Mouse (Mus musculus) neutrophil, adult 83 days (primary cell): ENCODE data around the gene Ftl1. TPM values are rescaled to one million over a fixed set of nuclear protein-coding genes. Genes with fewer than 3 reads are reported as not detected.

Experiments used
- total RNA-seq, 2 experiments: library from RNA; stranded (reverse); gene quantifications; one replicate each; pipeline ENCODE4 v1.2.4; 2023

Ftl1 gene
- 1,000 to 10,000 TPM; 1,390 to 1,483 TPM for total RNA-seq

DNA sequence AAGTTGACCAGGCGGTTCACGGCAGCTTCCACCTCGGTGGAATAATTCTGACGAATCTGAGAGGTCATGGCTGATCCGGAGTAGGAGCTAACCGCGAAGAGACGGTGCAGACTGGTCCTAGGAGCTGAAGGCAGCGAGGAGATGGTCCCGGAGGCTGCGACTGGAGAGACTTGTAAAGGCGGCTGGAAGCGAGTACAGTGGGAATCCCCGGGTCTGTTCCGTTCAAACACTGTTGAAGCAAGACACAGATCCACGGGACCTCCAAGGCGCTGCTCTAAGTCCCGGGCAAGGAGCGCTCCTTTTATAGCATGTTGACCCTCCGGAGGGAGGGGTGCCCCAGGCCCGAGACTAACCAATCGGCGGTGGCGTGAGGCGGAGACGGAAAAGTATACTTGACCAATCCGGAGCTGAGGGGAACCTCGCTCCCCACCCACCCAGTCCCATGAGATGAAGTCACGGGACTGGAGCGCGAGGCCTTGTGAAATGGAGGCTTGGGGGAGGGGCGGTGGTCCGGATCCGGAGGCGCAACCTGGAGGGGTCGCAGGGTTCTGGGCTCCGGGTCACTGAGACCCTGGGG is at the start of gene Ftl1:
Ftl1 (minus strand) TSS at position 321 of the 577 bp plus-strand sequence.

DNA sequence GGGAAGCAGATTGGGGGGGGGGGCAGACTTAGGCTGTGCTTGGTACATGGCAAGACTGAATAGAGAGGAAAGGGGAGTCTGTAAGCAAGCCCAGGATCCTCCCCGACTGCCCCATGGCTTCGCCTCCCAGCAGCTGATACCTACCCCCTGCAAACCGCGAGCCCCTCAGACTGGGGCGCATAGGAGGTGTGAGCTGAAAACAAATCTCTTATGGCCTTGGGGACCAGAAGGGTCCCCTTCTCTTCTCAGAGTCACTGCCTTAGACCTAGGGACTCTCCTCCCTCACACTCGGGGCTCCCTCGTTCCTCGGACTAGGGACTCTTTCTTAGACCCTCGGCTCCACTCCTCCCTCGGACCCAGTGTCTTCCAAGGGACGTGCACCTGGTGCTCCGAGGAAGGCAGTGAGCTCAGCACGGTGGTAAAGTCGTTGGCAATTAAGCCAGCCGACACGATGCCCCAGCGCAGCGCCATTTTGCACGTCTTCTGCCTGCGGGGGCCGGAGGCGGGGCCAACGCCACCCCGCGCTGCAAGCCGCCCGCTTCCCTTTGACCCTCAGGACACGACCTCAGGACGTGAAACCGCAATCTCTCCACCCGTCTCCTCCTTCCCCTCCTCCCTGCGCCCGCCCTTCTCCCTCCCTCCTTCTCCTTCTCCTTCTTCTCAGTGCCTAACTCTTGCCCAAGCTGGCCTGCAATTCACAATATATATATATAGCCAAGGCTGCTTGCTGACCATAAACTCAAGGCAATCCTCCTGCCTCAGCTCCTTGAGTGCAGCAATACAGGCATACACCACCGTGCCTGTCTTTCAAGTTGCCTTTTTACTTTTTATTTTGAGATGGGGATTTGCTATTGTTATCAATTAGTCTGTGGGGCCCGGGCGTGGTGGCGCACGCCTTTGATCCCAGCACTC is 28.9 kb upstream of the Ftl1 start, which contains the start of gene Dhdh:
Dhdh (minus strand) TSS at position 513 of the 912 bp plus-strand sequence.

DNA sequence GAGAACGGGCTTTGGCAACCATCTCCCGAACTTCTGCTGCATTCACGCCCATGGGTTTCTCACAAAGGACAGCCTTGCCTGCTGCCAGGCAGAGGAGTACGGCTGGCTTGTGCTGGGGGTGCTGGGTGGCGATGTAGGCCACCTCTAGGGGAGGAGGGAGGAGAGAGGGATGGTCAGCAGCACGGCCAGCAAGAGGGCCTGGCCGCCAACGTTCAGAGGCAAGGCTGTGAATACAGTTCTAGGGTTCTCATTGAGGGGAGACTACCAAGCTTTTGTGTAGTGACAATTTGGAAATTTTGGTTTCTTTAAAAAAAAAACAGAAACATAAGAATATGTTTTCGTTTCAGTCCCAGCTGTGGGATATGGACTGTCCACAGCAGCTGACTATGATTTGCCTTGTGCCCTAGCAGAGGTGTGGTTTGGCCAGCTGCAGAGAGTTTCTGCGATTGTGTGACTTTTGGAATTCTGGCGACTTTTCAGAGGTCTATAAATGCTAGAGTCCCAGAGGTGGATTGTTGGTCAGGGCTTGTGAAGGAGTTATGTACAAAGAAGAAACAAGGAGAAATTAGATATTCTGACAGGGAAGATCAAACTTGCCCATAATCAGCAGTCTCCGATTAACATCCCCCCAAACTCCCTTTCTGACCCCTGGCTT is 27.2 kb upstream of the Ftl1 start, which contains the start of gene Gm45808:
Gm45808 (minus strand) TSS at position 51 of the 655 bp plus-strand sequence.

DNA sequence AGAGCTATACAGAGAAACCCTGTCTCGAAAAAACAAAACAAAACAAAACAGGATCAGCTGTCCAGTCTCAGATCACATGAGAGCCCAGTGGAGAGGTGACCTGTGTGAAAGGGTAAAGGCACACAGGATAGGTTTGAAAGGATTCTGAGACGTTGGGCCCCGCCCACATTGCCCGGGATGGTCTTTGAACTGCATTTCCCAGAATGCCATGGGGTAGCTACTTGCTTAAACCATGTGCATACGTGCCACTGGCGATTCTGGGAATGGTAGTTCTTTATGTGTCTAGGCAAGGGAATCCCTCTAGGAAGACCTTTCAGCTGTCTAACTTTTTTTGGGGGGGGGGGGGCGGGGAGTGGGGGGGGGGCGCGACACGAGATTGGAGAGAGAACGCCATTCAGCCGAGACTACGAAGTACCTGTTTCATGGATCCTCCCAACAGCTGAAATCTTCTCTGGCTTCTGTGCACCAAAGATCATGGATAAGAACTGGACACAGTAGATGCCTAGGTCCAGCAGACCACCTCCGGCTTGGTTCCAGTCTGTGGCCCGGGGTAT is 21.8 kb upstream of the Ftl1 start, which contains the start of gene Tulp2:
Tulp2 (plus strand) TSS at position 504 of the 554 bp plus-strand sequence.

DNA sequence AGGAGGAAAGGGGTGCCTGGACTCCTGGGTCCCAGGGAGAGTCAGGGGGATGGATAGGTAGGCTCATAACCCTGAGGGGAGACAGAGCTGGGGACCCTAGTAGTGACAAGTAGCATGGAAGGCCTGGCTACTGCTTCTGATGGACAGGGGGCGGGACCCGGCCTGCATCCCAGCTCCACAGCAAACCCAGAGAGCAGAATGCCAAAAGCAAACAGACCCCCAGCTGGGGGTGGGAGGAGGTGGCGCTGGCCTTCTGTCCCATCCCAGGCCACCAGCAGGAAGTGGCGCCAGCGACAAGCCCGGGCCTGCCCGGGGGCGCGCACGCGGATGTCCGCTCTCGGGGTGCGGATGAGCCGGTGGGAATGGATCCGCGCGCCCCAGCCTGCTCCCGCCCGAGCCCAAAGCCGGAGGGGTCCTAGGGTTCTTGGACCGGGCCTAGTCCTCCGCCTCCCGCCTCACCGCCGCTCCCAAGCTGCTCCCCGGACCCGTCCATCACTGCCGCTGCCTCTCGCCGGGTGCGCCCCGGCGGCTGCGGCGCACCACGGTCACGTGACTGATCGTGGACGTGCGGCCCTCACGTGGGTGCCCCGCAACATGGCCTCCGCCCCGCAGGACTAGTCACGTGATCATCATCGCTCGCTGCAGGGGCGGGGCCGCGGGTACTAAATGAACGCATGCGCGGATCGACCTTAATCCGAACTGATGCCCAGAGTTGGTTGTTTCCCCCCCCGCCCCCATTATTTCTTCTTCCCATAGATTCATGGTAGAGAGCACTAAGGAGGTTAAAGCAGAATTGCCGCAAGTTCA is 6.8 kb upstream of the Ftl1 start, which contains the start of gene Bax:
Bax (minus strand) TSS at position 616 of the 807 bp plus-strand sequence.

DNA sequence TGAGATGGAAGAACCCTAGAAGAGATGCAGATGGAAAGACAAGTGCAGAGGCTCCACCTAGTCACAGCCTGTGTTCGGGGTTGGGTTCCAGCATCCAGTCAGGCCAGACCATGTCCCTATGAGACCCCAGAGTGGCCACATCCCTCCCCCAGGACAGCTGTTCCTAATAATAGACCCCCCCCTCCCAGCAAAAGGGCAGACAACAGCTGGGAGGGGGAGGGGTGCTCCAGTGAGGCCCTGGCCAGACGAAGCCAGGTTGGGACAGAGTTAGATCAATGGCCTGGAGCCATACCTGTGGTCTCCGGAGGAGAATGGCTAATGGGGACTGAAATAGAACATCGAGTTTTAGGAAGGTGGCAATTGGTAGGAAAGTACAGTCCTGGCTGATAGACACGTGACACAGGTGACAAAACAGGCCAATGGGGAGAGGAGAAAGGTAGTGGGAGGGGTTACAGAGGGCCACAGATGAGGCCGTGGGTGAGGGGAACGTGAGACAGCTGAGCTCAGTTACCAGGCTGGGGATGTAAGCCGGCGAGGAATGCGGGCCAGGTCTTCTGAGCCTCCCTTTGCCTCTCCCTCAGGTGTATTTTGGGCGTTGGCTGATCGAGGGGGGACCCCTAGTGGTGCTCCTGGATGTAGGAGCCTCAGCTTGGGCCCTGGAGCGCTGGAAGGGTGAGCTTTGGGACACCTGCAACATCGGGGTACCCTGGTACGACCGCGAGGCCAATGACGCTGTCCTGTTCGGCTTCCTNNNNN is 22.0 kb downstream of the Ftl1 start, which contains the start of gene Ruvbl2:
Ruvbl2 (minus strand) TSS at position 576 of the 756 bp plus-strand sequence.

DNA sequence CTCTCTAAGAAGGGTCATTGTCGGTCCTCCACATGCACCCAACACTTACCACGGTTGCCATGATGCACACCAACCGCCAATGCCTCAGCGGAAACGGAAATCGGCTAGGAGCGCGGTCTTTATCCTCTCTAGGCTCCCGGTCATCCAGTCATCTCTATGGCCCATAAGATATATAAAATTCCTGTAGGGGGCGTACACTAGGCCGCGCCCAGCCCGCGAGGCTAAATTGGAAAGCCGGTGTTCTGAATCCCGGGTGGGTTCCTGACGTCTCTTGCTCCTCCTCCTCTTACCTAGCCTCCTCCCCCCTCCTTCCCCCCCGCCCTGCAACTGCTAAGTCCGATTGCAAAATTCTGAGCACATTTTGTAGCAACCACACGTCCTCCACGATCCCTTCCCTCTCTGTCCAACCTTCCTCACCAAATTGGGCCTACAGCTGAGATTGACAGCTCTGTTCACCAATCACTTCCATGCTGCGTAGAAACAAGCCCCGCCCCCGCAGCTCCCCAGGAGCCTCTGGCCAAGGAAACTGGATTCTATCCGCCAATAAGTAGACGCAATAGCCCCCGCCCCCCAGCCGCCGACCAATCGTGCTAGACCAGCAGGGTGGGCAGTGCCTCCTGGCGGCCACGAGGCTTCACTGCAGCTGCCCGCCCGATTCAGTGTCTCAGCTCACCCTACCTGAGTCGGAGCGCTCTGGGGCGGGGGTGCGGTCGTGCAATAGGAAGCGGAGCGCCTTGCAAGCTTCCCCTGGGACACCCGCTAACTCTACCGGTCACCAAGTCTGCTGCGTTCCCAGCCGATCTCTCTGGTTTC is 25.3 kb downstream of the Ftl1 start, which contains the start of gene Gys1:
Gys1 (plus strand) TSS at position 642 of the 813 bp plus-strand sequence.

DNA sequence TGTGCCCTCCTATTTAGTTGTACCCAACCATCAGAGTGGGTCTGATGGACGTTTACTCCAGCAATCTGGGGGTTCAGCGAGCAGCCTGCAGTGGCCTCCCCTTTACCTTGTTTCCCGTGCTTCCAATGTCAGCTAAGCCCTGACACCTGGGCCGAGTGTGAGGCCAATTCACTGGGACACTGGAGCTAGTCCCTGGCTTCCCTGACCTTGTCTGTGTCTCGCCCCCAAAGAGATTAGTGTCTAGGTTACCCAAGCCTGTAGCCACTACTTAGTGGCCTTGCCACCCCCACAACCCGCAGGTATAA is 39.1 kb downstream of the Ftl1 start, which contains the start of gene Lhb:
Lhb (plus strand) TSS at position 206 of the 305 bp plus-strand sequence.

DNA sequence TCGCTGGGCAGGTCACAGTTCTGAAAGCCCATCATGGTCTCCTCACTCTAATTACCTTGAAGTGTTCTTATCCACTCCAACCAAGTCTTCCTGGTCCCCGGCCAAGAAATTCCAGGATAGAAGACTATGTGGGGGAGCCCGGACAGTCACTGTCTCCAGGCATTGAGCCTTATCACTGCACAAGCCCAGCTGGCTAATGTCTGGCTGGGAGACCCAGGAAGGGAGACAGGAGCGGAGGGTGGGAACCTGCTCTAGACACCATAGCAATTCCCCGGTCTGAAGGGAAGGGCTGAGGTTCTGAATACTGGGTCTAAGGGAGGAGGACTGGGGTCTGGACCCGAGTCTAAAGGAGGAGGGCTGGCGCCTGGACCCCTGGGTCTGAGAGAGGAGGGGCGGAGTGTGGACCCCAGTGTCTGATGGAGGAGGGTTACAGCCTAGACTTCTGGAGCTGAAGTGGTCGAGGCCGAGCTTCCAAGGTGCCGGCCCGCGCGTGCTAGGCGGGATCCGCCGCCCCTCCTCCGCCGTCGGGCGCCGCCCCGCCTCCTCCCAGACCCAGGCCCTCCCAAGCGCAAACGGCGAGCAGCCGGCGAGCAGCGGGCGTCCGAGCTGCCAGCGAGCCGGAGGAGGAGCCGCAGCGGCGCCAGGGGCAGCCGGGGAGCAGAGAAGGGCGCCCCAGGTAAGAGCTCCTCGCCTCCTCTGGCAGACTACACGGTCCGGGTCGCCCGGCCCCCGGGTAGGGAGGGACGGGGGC is 46.4 kb downstream of the Ftl1 start, which contains the start of gene Ntf5:
Ntf5 (plus strand) TSS at position 583 of the 751 bp plus-strand sequence.

Other genes with a start within 250 kb of the Ftl1 start
- gene Dkkl1, start 247.7 kb downstream of the Ftl1 start, total RNA-seq, result 1 to 10 TPM; 1.0 to 1.3 TPM
- not detected for gene Tead2, start 244.1 kb downstream of the Ftl1 start, total RNA-seq
- gene Cd37, start 220.8 kb downstream of the Ftl1 start, total RNA-seq, result 100 to 1,000 TPM; 297 to 345 TPM
- under 1 TPM; 0.57 to 0.59 TPM for gene Slc6a16, start 218.8 kb downstream of the Ftl1 start, total RNA-seq
- under 1 TPM in 1 of 2 experiments, not detected in 1; 0.24 TPM for gene Slc6a21, start 182.4 kb downstream of the Ftl1 start, total RNA-seq
- gene Trpm4, start 126.1 kb downstream of the Ftl1 start, total RNA-seq, result 1 to 10 TPM; 2.3 to 4.8 TPM
- under 1 TPM in 1 of 2 experiments, not detected in 1; 0.68 TPM for gene Hrc, start 124.6 kb downstream of the Ftl1 start, total RNA-seq
- under 1 TPM in 1 of 2 experiments, not detected in 1; 0.31 TPM for gene Ppfia3, start 92.9 kb downstream of the Ftl1 start, total RNA-seq
- under 1 TPM in 1 of 2 experiments, not detected in 1; 0.66 TPM for gene Lin7b, start 89.3 kb downstream of the Ftl1 start, total RNA-seq
- 100 to 1,000 TPM; 256 to 279 TPM for gene Snrnp70, start 64.1 kb downstream of the Ftl1 start, total RNA-seq
- gene Kcna7, start 54.2 kb downstream of the Ftl1 start, total RNA-seq, result not detected
- not detected for gene Ntf5, start 46.2 kb downstream of the Ftl1 start, total RNA-seq
- not detected for gene Lhb, start 39.1 kb downstream of the Ftl1 start, total RNA-seq
- gene Gys1, start 25.0 kb downstream of the Ftl1 start, total RNA-seq, result 10 to 100 TPM; 58.1 to 59.5 TPM
- 10 to 100 TPM; 39.6 to 42.2 TPM for gene Ruvbl2, start 21.8 kb downstream of the Ftl1 start, total RNA-seq
- 10 to 100 TPM; 42.0 to 45.1 TPM for gene Bax, start 7.0 kb upstream of the Ftl1 start, total RNA-seq
- gene Tulp2, start 22.0 kb upstream of the Ftl1 start, total RNA-seq, result not detected
- 1 to 10 TPM; 1.2 to 2.5 TPM for gene Gm45808, start 26.9 kb upstream of the Ftl1 start, total RNA-seq
- gene Dhdh, start 28.9 kb upstream of the Ftl1 start, total RNA-seq, result 1 to 10 TPM; 5.9 to 6.1 TPM
- 100 to 1,000 TPM; 111 to 114 TPM for gene Nucb1, start 50.5 kb upstream of the Ftl1 start, total RNA-seq
- 100 to 1,000 TPM; 253 to 370 TPM for gene Ppp1r15a, start 66.4 kb upstream of the Ftl1 start, total RNA-seq
- gene Plekha4, start 66.4 kb upstream of the Ftl1 start, total RNA-seq, result under 1 TPM in 1 of 2 experiments, not detected in 1; 0.15 TPM
- gene Hsd17b14, start 95.0 kb upstream of the Ftl1 start, total RNA-seq, result not detected
- gene Bcat2, start 110.3 kb upstream of the Ftl1 start, total RNA-seq, result 10 to 100 TPM; 39.9 to 42.5 TPM
- not detected for gene Fgf21, start 155.6 kb upstream of the Ftl1 start, total RNA-seq
- under 1 TPM in 1 of 2 experiments, not detected in 1; 0.22 TPM for gene Fut1, start 157.4 kb upstream of the Ftl1 start, total RNA-seq
- not detected for gene Izumo1, start 161.9 kb upstream of the Ftl1 start, total RNA-seq
- gene Rasip1, start 167.6 kb upstream of the Ftl1 start, total RNA-seq, result 1 to 10 TPM; 1.9 to 2.0 TPM
- under 1 TPM; 0.13 to 0.73 TPM for gene Mamstr, start 180.1 kb upstream of the Ftl1 start, total RNA-seq
- not detected for gene Fut2, start 206.5 kb upstream of the Ftl1 start, total RNA-seq
- not detected for gene Ntn5, start 224.1 kb upstream of the Ftl1 start, total RNA-seq
- under 1 TPM in 1 of 2 experiments, not detected in 1; 0.26 TPM for gene Sec1, start 234.5 kb upstream of the Ftl1 start, total RNA-seq
- gene Car11, start 240.0 kb upstream of the Ftl1 start, total RNA-seq, result not detected
- 1 to 10 TPM; 5.3 TPM for gene Dbp, start 245.2 kb upstream of the Ftl1 start, total RNA-seq